Mouse (Mus musculus) kidney, postnatal 25 days (tissue): ENCODE measurements at regions not wholly inside any gene's neighbourhood (a gene's known extent, or its start where the extent isn't known, plus 50 kb on each side); places are given as distances from the start of the nearest gene placed in this dataset.

Source experiments
- DNase-seq, 2 experiments: peaks; one replicate each; pipeline ENCODE4 v3.0.0; 2021; ENCODE audit warnings: mixed read lengths in 2 of 2

DNA sequence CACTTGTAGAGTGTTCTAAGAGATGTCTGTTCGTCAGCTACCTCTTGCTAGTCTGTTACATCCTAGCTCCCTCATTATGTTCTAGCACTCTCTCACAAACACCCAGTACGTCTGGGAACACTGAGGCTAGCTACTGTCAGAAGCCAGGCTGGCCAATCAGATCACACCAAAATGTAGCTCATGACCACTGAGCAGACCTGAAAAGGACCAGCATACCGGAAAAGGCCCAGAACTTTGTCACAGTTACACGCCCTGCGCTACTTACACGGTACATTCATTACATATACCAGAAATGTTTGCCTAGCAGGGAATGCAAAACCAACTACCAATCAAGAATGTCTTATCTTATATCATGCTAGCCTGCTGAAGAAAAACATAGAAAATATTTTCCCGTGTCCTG is 216.5 kb upstream of the Foxq1 start:
- no peak for DNase-seq

DNA sequence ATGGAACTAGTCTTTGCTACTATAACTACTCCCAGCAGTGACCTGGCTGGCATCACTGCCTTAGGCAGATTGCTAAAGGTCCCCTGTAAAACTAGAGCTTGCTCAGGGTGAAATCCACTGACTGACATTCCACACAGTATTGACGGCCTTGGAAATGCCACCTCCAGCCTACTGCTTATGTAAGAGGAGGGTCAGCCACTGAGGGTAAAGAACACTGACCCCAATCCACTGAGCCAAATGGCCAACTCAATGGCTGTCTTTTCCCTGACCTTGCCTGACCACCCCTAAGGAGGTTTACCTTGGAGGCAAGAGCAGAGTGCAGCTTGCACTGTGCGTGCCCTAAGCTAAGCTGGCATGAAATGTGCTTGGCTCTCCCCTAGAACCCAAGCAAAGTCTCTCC is 216.0 kb upstream of the Foxq1 start:
- DNase-seq = peak in 1 of 2 experiments; percentile 80

DNA sequence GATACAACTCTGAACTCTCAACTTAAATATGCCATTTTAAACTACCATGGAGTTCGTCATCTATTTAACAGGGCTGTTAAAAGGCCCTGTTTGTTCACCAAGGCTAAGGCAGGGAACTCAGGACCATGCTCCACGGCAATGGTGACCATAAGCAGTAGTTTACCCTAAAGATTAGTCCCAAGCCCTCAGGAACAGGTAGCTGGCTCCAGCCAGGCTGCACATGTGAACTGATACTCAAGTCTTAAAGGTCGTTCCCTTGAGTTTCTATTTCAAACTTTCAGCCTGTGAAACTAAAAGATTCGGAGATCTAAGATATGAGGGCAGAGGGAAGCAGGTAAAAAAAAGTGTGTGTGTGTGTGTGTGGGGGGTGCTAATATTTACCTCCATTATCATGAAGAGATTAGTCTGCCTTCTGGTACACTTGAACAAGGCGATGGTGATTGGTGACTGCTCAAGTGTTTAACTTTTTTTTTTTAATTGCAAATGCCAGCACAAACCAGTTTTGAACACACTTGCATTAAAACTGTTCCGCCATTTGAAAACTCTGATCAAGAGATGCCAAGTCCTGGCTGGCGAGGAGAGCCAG is 215.5 kb upstream of the Foxq1 start:
- DNase-seq = no peak

DNA sequence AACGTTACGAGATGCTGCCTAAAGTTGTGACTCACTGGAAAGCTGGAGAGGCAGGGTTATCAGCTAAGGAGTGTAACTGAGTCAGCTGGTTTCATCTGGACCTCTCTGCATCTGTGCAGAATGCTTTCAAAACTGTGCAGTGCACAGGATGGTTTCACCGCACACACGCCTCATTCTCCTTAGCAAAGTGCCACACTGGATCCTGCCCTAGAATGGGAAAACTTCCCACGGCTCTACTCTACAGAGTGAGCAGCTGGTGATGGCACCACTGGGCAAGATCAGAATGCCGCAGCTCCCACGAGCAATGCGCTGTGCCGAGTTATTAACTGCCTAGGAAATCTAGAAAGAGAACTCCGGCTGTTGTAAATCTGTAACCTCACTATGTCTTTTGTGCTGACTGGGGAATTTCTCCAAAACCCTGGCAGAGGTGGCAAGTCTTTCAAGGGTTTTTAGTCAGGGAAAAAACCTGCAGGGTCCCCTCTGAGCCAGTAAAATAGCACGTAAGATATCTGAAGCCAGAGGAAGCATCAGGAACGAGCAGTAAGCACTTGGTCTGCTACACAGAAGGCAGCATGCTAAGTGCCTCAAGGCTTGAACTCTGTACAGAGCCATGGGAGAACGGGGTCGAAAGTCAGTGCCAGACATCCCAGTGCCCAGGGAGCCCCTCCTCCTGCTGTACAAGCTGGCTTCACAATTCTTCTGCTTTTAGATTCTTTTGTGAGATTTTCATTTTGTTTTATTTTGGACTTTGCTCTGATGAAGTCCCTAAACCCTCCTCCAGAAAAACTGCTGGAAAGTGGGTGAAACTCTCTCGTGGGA is 214.4 kb upstream of the Foxq1 start:
- peak; percentile 13 to 53 for DNase-seq

DNA sequence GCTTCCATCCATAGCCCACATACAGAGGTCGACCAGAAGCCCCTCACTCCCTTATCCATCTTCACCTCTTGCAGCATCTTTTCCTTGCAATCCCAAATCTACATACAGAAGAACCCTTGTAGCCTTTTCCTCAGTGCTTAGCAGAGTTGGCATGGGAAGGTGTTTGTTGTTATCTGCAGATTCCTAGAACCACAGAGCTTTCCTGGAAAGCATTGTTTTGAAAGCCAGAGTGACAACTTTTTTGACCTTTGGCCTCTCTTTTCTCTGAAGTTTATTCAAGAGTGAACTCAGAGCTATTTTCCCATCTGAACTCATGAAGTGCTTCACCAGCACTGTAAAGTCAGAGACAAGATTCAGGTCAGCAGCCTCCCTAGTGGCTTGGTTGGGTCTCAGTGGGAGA is 209.7 kb upstream of the Foxq1 start:
- no peak for DNase-seq

DNA sequence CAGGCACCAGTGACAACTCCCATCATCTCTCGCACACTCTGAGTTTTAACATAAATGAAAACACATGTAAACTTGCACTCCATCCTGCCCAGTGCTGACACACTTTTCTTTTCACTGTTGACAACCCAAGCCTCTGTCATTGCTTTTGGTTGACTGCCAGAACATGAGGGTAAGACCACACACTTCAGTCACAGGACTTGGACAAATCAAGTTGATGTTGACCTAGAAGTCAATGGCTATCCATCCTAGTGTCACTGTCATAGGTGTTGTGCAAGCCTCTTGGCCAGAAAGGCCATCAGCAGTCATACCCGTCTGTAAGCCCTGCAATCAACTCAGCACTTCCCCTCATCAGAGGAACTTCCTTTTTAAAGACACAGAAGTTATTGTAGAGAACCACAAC is 208.9 kb upstream of the Foxq1 start:
- no peak for DNase-seq

DNA sequence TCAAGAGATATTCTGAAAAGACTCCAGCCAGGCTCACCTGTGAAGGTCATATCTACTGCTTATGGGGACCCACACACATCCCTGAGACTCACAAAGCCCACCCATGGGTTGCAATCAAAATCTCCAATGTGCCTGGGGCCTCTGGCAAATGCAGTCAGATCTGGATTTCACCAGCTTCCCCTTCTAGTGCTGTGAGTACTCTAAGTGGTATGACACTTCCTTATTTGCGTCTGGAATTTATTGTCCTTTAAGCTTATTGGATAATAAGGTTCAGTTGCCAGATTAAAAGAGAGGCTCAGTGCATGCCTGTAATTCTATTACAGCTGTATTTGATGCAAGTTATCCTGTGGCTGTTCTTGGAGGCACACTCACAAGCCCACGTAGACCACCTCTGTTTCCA is 206.3 kb upstream of the Foxq1 start:
- no peak for DNase-seq

DNA sequence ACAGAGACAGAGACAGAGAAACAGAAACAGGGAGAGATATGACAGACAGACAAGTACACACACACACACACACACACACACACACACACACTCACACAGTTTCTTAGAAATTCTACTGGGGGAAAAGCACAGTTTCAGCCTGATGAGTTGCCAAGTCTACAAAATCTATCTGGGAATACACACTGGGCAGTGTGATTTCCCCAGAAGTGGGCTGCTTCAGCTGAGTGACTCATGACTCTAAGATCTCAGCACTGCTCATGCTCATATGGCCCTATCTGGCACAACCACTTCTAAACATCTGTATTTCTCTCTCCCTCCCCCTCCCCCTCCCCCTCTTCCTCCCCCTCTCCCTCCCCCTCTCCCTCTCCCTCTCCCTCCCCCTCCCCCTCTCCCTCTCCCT is 204.5 kb upstream of the Foxq1 start:
- DNase-seq = no peak

DNA sequence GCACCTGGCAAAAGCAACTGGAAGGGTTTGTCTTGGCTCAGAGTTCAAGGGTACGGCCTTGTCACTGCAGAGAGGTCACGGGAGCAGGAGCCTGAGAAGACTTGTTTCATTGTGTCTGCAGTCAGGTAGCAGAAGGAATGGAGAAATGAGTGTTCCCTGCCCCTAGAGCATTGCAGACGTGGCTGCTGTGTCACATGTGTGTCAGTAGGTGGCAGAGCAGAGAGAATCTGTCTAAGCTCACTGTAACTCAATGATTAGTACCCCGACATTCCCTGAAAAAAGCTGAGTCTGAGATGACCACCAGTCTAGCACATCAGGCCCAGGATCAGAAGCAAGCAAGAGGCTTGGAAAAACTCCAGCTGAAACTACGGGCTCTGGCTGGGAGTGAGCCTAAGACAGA is 203.1 kb upstream of the Foxq1 start:
- no peak for DNase-seq

DNA sequence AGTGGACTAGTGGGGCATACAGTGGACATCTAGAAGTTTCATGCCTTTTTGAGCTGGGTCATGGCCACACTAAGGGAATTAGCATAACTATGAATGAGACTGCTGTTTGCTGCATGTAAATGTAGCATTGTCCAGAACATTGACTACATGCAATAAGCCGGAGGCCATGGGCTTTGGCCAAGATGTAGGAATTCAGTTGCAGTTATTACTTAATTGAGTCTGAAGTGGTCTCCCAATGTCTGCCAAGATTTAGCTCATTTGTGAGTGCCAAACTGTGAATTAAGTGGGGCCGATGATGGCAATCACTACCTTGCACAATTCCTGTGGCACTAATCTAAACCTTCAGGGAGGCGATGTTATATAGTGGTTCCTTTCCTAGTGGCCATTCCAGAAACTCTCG is 196.6 kb upstream of the Foxq1 start:
- DNase-seq = peak; percentile 21 to 62

DNA sequence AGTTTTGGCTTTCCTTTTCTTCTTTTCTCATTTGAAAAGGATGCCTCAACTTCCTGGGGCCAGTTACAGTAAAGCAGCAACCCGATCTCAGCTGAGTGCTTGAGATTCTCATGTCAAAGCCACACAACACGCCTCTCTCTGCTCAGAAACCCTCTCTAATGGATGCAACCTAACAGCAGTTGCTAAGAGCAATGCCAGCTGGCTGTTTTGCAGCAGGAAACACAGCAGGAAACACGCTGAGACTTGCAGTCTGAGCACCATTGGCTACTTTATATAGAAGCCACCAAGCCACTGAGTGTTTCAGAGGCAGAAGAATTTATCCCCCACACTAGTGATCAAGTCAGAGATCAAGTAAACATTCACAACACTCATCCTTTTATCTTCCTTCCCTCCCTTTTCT is 193.5 kb upstream of the Foxq1 start:
- DNase-seq = no peak

DNA sequence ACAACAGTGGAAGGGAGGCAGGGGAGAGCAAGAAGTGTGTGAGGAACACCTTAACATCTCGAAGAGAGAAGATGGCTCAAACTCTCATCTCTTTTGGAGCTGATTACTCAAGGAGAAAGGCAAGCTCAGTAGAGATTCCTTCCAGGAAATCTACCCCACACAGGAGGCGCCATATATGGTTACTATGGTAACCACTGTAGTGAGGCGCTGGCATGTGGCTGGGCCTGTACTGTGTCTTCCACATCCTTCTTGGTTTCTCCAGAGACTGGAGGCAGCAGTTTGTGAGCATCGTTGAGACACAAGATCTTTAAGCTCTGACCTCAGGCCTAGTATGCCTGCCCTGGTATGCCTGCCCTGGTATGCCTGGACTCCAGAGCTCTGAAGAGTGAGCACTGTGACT is 191.6 kb upstream of the Foxq1 start:
- no peak for DNase-seq

DNA sequence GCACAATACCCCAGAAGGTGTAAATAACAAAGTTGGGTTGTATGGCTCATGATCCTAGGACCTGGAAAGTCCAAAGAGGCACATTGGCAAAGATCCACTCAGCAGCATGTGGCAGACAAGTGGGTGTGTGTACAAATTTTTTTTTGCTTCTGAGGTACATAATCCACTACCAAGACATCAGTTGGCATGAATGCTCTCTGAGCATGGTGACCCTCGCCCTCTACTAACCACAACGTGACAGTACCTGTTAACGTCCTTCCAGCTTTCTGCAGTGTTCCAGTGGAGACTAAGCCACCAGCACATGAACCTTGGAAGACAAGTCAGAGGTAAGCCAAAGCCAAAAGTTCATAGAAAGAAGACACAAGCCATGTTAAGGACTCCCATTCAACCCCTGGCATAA is 188.7 kb upstream of the Foxq1 start:
- peak; percentile 43 to 77 for DNase-seq

DNA sequence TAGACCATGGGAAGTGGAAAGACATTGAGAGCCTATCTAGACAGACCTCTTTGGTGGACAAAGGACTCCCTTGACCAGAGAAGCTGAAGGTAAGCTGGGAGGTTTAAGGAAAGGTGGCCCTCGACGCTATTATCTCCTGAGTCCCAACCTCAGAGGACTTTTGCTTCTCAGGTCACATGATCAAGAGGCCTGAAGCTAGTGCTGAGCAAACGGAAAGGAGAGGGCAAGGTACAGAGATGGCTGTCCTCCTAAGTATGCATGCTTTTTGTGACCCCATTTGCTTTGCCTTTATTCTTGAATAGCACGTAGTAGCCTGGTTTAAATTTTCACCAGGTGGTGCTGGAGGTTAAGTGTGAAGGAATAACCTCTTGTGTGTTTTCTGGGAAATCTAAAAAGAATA is 186.8 kb upstream of the Foxq1 start:
- DNase-seq = peak; percentile 65 to 86

DNA sequence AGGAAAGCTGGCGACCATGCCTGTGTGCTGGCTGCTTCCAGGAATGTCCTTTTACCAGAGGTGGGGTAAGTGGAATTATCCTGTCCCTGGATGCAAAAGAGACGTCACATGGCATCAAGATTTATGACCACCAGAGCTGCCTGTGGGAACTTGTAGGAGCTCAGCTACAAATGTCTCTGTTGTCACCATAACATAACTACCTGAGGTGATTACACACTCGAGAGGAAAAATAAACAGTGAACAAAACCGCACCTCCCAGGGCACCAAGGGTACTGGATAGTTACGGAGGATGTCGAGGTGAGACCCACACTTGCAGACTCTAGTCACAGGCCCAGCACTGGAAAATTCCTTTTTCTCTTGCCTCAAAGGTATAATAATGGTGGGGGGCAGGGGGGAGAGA is 185.1 kb upstream of the Foxq1 start:
- no peak for DNase-seq

DNA sequence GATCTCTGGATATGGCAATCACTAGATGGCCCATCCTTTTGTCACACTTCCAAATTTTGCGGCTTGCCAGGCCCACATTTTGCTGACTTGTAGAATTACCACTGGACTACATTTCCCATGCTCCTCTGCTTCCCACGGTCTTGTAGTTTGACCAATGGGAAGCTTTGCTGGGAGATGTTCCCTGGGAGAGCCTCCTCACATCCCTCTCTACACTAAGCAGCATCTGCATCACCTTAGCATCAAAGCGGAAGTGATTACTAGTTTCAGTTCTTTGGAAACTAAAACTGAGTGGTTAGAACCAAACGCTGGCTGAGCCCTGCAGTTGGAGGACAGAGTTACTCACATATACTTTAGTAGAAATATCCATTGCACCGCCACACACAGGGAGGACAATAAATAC is 181.9 kb upstream of the Foxq1 start:
- no peak for DNase-seq

DNA sequence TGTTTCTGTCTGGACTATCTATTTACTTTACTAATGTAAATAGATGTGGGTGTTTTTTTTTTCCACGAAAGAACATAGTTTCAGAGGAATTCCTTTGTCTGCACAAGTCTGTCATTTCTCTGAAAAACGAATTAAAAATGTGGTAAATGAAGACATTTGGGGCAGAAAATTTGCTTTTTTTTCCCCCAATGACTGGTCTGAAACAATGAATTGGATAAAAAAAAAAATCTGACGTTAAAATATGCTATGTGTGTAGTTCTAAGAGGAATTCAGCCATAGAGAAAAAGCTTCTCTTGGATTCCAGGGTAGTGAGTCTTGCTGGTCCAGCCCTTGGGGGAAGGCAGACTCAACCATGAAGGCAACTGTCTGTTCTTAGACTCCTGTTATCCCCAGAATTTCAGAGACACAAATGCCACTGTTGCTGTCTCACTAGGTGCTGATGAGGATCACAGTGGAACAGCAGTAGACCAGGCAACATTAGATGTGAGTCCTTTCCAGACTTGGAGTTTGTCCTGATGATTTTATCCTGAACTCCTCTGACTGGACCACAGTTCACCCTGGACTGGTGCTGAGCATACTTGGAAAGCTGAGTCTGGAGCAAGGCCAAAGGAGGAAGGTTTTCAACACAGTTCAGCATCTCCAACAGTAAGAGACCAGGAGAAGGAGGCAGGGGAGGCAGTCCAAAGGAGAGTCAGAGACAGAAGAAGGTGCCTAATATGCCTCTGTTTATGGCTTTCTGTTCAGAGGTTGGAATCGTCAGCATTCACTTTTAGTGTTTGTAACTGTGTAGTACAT is 162.3 kb upstream of the Foxq1 start:
- DNase-seq = no peak

DNA sequence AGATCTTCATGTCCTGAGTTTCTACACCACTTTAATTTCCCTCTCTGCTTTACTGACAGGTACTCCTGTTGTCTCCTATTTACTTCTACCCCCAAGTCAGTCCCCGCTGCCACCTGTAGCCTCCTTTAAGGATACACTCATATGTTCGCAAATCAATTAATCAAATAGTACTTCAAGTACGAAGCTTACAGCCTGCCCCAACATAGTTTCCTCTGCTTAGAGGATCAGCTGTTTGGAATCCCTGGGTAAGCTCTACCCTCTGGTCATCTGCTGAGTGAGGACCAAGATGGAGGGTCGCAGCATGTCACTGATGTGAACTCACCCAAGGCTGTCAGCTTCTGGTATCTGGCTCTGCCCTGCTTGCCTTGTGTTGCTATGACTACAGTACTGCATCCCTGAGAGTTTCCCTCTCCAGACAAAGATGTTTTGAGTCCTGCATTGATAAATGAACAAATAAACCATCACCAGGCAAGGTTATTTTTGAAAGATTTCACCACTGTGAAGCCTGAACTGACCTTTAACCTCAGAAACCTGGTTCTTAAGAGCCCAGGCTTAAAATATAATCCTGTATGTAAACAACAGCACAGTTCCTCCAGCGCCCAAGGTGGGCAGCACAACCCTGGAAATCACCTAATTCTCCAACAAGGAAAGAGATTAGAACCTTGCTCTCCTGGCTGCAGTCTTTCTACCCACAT is 159.6 kb upstream of the Foxq1 start:
- no peak for DNase-seq

DNA sequence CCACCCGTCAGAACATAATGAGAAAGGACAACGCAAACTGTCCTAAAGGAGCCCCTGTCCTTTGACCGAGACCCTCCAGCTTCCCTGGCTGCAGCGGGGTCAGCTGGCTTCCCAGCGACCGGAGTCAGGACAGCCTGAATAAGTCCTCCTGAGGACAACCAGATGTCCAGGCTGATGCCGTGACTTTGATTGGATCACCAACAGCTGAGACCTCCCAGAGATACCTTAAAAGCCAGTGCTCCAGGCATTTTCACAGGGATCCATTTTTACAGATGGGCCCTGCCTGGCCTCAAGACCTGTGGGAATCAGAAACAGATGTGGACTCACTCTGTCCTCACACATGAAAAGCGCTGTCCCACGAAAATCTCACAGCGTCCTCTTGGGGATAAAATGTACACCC is 158.7 kb upstream of the Foxq1 start:
- no peak for DNase-seq

DNA sequence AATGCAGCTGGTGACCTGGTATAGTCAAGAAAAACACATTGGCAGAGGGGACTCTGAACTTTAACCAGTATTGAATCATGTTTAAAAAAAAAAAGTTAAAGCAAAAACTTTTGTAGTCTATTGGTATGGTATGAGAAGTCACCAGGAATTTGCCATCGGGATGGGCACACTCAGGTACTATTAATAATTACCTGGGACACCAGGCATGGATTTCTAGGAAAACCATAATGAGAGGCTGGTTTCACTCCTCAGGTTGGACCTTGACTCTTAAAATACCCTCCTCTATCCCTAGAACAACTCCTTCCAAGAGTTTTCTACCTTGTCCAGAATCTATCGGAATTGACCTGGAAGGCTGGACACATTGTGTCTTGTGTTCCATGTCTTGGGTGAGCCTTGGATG is 155.5 kb upstream of the Foxq1 start:
- no peak for DNase-seq

DNA sequence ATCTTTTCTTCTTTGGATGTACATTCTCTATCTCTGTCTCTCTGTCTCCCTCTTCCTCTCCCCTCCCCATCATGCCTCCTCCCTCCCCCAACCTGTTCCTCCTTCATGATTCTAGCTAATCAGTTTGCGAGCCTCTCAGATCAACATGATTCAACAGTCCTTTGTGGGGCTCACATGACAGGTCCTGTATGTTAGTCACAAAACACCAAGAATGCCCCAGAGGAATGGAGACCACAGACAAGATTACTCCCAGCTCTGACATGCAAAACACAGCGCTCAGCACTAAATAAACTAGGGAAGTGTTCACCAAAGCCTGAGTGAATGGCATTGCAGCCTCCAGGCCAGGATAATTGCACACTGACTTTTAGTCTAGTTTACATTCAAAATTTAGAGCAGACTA is 150.6 kb upstream of the Foxq1 start:
- DNase-seq = no peak

DNA sequence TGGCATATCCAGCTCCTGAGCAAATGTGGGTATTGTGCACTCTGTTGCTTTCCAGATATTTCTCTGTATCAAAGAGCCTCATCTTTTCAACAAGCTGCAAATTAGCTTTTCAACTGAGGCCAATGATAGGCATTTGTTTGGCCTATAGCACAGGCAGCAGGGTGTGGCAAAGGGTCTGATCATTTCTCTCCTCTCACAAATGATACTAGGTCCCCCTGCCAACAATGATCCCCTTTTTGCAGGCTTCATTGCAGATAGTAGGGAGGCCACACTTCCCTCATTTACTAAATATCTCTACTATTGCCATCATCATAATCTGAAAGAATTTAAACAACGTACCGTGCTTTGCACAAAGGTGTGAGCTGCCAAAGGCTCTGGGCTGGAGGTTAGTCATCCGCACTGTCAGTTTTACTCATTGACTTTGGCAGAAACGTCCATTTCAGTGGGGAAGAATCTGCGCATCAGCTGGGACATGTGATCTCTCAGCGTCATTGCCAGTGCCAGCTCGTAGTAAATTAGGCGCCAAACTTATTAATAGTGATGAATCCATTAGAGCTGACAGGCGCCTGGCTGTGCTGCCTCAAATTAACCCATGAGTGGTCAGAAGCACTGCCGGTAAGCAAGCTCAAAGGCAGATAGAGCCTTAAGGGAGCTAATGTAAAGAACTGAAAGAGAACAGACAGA is 147.4 kb upstream of the Foxq1 start:
- DNase-seq = no peak

DNA sequence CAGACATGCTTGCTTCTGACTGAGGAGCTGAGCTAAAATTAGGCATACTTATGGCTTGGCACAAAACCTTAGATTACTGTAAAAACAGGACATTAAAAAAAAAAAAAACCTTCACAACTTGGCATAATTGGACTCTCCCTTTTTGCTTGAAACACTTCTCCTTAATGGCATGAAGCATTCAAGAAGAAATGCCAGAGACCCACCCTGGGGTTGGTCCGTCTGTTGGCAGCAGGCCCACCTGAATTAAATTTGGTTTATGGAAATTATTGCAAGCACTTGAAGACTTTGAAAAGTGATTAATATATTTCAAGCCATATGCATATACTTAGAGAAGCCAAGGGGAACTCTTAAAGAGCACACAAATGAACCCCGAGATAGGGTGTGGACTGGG is 146.8 kb upstream of the Foxq1 start:
- DNase-seq = no peak
